Mouse (Mus musculus) heart, adult 8-10 months (tissue): ENCODE data around the gene Ttc17. TPM values are rescaled to one million over a fixed set of nuclear protein-coding genes. Genes with fewer than 3 reads are reported as not detected.

Source experiments
- DNase-seq: peaks from one replicate; pipeline ENCODE4 v3.0.0; 2022; ENCODE audit warnings: low spot score
- total RNA-seq, 4 experiments: library from RNA; stranded (reverse); gene quantifications; 2 replicates each; pipeline ENCODE4 v1.2.4; 2022

Gene Ttc17
- total RNA-seq, 4 experiments from 2014 or later: 30.0 to 38.2 (median 35.3) TPM

- no peak for DNase-seq
Observed at GRCm38 (mm10) chr2:94381057-94381647, 25.3 kb downstream of the Ttc17 start.

- DNase-seq: no peak
Observed at GRCm38 (mm10) chr2:94378678-94379077, 27.8 kb downstream of the Ttc17 start.

GRCm38 (mm10) chr2:94371093-94371492 is 35.4 kb downstream of the Ttc17 start:
- no peak for DNase-seq

- DNase-seq: no peak
Observed at GRCm38 (mm10) chr2:94363821-94364220, 42.7 kb downstream of the Ttc17 start.

- no peak for DNase-seq
Observed at GRCm38 (mm10) chr2:94360398-94360973, 46.0 kb downstream of the Ttc17 start.

- peak; percentile 40 for DNase-seq
Observed at GRCm38 (mm10) chr2:94348165-94348591, 58.3 kb downstream of the Ttc17 start.

- DNase-seq: no peak
Observed at GRCm38 (mm10) chr2:94346746-94347145, 59.7 kb downstream of the Ttc17 start.

- DNase-seq: no peak
Observed at GRCm38 (mm10) chr2:94344624-94345023, 61.9 kb downstream of the Ttc17 start.

- DNase-seq: no peak
Observed at GRCm38 (mm10) chr2:94343290-94344285, 62.9 kb downstream of the Ttc17 start.

- DNase-seq: peak; percentile 31
Observed at GRCm38 (mm10) chr2:94340769-94341168, 65.7 kb downstream of the Ttc17 start.

- DNase-seq: no peak
Observed at GRCm38 (mm10) chr2:94339495-94339894, 67.0 kb downstream of the Ttc17 start.

- DNase-seq: no peak
Observed at GRCm38 (mm10) chr2:94336336-94336735, 70.2 kb downstream of the Ttc17 start.

- DNase-seq: no peak
Observed at GRCm38 (mm10) chr2:94334742-94335046, 71.8 kb downstream of the Ttc17 start.

- DNase-seq: peak; percentile 48
Observed at GRCm38 (mm10) chr2:94333841-94334741, 72.4 kb downstream of the Ttc17 start.

GRCm38 (mm10) chr2:94333086-94333485 is 73.4 kb downstream of the Ttc17 start:
- no peak for DNase-seq

- no peak for DNase-seq
Observed at GRCm38 (mm10) chr2:94329336-94329735, 77.2 kb downstream of the Ttc17 start.

- no peak for DNase-seq
Observed at GRCm38 (mm10) chr2:94327836-94328235, 78.7 kb downstream of the Ttc17 start.

- no peak for DNase-seq
Observed at GRCm38 (mm10) chr2:94319780-94320179, 86.7 kb downstream of the Ttc17 start.

- DNase-seq: no peak
Observed at GRCm38 (mm10) chr2:94316526-94316925, 90.0 kb downstream of the Ttc17 start.

- no peak for DNase-seq
Observed at GRCm38 (mm10) chr2:94303984-94304383, 102.5 kb downstream of the Ttc17 start.

GRCm38 (mm10) chr2:94302393-94302792 is 104.1 kb downstream of the Ttc17 start:
- no peak for DNase-seq

- no peak for DNase-seq
Observed at GRCm38 (mm10) chr2:94301749-94302148, 104.7 kb downstream of the Ttc17 start.
